Mouse (Mus musculus): ENCODE data around the gene Sec23b. TPM values are rescaled to one million over a fixed set of nuclear protein-coding genes. Genes with fewer than 3 reads are reported as not detected.
A peak's percentile ranks its signal among the peaks of the same experiment; 100 is the strongest.

The Sec23b gene
- polyA plus RNA-seq, 1 experiment from 2014 or later, result 75.2 TPM

DNA sequence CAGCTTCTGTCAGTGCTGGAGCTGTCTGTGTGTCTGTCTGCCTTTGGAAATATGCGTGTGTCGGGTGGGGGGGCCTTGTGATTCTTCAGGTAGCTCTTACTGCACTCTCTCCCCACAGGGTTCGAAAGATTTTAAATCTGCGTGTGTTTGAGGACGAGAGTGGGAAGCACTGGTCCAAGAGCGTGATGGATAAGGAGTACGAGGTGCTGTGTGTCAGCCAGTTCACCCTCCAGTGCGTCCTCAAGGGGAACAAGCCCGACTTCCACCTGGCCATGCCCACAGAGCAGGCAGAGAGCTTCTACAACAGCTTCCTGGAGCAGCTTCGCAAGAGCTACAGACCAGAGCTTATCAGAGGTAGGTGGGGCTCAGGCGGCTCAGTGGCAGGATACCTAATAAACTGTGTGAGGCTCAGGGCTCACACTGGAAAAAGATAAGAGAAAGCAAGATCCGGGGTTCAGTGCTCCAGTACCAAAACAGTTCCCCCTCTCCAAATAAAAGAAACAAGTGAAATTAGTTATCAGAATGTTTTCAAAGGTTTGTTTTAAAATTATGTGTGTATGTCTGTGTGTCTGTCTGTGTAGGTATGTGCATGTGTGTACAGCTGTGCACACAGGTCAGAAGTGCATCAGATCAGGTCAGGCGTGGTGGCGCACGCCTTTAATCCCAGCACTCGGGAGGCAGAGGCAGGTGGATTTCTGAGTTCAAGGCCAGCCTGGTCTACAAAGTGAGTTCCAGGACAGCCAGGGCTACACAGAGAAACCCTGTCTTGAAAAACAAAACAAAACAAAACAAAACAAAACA lies 61.2 kb downstream of the Sec23b start:
- Histone ChIP-seq H3K4me3 (no peak overlapping the region), H3K9me3 (0 out of 2 replicates have a peak, but pooled peaks cover 3% of the 10 kb centered on the region), H3K36me3 (no peaks in the 10 kb centered on the region), H3K27ac (replicated peaks) (no peak overlapping the region), H3K4me1 (replicated peaks) (no peaks in the 10 kb centered on the region), H3K9ac (no peak overlapping the region), H3K27me3 (no peaks in the 10 kb centered on the region), H3K4me2 (no peak overlapping the region)
- 92% methylated on average over 16 of the region's 16 CpGs for WGBS
- no peak for ATAC-seq (ENCODE audit: low read depth)

DNA sequence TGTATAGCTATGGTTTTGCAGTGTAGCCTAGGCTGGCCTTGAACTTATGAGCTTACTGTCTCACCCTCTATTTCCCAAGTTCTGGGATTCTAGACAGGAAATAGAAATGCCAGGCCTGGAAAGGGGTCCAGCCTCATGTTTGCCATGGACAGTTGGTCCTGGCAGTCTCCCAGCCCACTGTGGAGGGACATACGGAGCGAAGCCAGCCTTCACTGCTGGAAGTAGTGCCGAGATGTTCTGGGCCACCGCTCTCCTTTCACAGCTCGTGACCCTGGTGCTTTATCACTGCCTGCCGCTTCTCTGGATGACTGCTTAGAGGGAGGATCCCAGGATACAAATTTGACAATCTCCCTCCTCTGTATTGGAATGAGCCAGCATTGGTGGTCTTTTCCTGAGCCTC lies 65.5 kb downstream of the Sec23b start:
- ATAC-seq (ENCODE audit: low read depth), result no peak
- Histone ChIP-seq H3K9ac (no peak overlapping the region), H3K4me2 (no peak overlapping the region), H3K4me3 (no peak overlapping the region), H3K4me1 (replicated peaks) (no peaks in the 10 kb centered on the region), H3K36me3 (0 out of 2 replicates have a peak, but pooled peaks cover 9% of the 10 kb centered on the region), H3K27me3 (no peaks in the 10 kb centered on the region), H3K9me3 (no peaks in the 10 kb centered on the region), H3K27ac (replicated peaks) (no peak overlapping the region)
- WGBS, result 45% methylated on average over 6 of the region's 6 CpGs

DNA sequence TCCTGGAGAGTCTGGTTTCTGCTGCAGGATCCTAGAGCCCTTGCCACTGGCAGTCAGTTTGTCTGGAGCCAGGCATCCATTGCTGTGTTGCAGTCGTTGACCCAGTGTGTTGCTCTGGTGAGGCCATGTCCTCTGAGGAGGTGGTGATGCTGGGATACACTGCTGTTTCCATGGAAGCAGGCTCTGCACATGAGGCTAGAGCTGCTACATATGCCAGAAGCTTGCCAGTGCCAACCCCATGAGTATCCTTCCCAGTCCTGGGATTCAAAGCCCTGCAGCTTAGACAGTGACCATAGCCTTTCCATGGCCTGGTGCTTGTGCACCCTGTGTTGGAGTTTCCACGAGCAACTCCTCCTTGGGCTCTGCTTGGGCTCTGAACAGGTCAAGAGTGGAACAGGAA lies 77.5 kb downstream of the Sec23b start:
- 86% methylated on average over 2 of the region's 2 CpGs for WGBS
- Histone ChIP-seq H3K9ac (no peak overlapping the region), H3K27me3 (no peaks in the 10 kb centered on the region), H3K4me1 (replicated peaks) (peaks cover 19% of the 10 kb centered on the region), H3K4me3 (no peak overlapping the region), H3K4me2 (no peak overlapping the region), H3K9me3 (no peaks in the 10 kb centered on the region), H3K36me3 (peaks cover 8% of the 10 kb centered on the region; the same call in 1 of the 2 replicates), H3K27ac (replicated peaks) (0 out of 2 replicates have a peak overlapping the region, but pooled peaks have one; percentile 62)
- no peak for ATAC-seq (ENCODE audit: low read depth)

DNA sequence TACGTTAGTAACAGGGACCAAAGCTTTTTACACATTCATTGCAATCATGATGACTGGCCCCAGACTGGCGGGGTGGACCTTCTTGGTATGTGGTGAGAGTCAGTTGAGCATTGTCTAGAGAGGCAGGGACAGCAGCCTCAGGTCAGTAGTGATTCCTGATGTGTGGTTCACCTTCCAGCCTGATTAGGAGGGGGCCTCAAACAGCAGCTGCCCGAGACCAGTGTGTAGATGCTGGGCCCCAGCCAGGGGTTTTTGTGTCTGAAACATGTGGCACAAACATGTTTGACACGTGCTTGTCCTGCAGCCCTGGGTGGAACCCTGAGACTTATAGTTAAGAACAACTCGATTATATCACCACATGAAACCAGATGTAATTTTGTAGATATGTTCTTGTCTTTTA lies 78.2 kb downstream of the Sec23b start:
- Histone ChIP-seq H3K4me1 (replicated peaks) (peaks cover 19% of the 10 kb centered on the region), H3K9me3 (no peaks in the 10 kb centered on the region), H3K9ac (no peak overlapping the region), H3K4me2 (no peak overlapping the region), H3K36me3 (peaks cover 8% of the 10 kb centered on the region; the same call in 1 of the 2 replicates), H3K27ac (replicated peaks) (peak overlapping the region; percentile 62), H3K27me3 (no peaks in the 10 kb centered on the region), H3K4me3 (no peak overlapping the region)
- 77% methylated on average over 5 of the region's 5 CpGs for WGBS
- no peak for ATAC-seq (ENCODE audit: low read depth)

DNA sequence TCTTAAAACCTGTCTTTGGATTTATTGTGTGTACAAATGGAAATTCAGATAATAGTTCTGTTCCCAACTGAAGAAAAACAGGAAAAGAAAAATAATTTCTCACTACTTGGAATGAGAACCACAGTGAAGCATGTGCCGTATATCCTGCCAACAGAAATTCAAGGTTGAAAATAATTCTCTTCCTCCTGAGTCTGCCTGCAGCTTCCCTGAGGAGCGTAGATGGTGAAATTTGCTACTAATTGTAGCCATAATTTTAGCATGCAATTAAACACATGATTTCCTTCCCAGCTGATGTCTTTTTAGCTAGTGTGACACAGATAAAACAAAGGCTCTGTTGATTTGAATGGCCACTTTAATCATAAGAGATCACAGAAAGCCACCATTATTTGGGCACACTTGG lies 78.7 kb downstream of the Sec23b start:
- Histone ChIP-seq H3K4me3 (no peak overlapping the region), H3K4me1 (replicated peaks) (peaks cover 19% of the 10 kb centered on the region), H3K9ac (no peak overlapping the region), H3K27ac (replicated peaks) (peak overlapping the region; percentile 83), H3K9me3 (no peaks in the 10 kb centered on the region), H3K27me3 (no peaks in the 10 kb centered on the region), H3K36me3 (peaks cover 8% of the 10 kb centered on the region; the same call in 1 of the 2 replicates), H3K4me2 (no peak overlapping the region)
- peak; percentile 69 for ATAC-seq (ENCODE audit: low read depth)
- WGBS, result 32% methylated on average over 2 of the region's 2 CpGs

DNA sequence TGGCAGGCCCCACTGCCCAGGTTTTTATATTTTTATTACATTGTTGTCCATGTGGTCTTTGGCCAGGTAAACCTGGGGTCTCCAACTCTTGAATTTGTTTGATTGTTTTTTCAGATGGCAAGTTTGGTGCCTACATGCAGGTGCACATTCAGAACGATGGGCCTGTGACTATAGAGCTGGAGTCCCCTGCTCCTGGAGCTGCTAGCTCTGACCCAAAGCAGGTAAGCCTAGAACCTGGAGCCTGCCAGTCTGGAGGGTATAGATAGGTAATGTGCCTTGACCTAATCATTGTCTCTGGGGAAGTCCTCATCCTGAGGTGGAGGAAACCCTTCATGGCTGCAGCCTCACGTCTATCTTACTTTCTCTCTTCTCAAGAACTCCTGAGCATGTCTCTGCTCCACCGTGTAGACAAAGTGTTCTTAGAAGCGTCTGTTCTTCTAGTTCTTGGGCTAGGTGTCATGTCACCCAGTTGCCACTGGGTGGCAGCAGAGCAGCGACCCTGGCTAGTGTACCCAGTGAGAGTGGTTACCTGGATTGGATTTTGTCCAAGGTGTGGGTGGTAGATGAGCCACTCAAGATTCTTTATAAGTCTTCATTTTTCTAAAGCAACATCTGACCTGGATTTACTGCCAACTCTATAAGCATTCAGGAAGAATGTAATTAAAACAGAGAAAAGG lies 79.8 kb downstream of the Sec23b start:
- peaks cover 8% of the 10 kb centered on the region; the same call in 1 of the 2 replicates for H3K36me3 ChIP-seq
- no peaks in the 10 kb centered on the region for H3K9me3 ChIP-seq
- no peak overlapping the region for H3K9ac ChIP-seq
- no peak overlapping the region for H3K4me2 ChIP-seq
- H3K27ac ChIP-seq (replicated peaks), result peak overlapping the region; percentile 83
- WGBS, result 24% methylated on average over 5 of the region's 5 CpGs
- H3K4me1 ChIP-seq (replicated peaks), result peaks cover 19% of the 10 kb centered on the region
- no peaks in the 10 kb centered on the region for H3K27me3 ChIP-seq
- H3K4me3 ChIP-seq, result no peak overlapping the region
- ATAC-seq (ENCODE audit: low read depth), result peak; percentile 74

DNA sequence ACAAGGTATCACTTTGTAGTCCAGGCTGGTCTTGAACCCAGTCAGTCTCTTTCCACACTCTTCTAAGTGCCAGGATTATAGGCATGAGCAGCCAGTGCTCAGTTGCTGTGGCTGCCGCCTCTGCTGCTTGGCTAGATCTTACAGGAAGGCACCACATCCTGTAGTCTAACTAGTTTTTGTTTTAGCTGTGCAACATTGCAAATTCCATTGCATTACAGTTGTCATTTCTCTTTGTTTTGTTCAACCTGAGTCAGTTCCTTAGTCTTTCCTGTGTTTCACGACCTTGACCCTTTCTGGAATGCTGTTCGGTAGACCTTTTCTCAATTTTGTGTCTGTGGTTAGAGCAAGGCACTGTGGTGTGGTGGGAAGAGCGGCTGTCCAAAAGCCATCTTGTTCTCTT lies 81.2 kb downstream of the Sec23b start:
- H3K4me2 ChIP-seq, result no peak overlapping the region
- WGBS, result 95% methylated on average over 4 of the region's 4 CpGs
- H3K27me3 ChIP-seq, result no peaks in the 10 kb centered on the region
- H3K36me3 ChIP-seq, result peaks cover 7% of the 10 kb centered on the region; the same call in 1 of the 2 replicates
- H3K9ac ChIP-seq, result no peak overlapping the region
- H3K9me3 ChIP-seq, result no peaks in the 10 kb centered on the region
- no peak for ATAC-seq (ENCODE audit: low read depth)
- H3K27ac ChIP-seq (replicated peaks), result no peak overlapping the region
- peaks cover 19% of the 10 kb centered on the region for H3K4me1 ChIP-seq (replicated peaks)
- H3K4me3 ChIP-seq, result no peak overlapping the region

DNA sequence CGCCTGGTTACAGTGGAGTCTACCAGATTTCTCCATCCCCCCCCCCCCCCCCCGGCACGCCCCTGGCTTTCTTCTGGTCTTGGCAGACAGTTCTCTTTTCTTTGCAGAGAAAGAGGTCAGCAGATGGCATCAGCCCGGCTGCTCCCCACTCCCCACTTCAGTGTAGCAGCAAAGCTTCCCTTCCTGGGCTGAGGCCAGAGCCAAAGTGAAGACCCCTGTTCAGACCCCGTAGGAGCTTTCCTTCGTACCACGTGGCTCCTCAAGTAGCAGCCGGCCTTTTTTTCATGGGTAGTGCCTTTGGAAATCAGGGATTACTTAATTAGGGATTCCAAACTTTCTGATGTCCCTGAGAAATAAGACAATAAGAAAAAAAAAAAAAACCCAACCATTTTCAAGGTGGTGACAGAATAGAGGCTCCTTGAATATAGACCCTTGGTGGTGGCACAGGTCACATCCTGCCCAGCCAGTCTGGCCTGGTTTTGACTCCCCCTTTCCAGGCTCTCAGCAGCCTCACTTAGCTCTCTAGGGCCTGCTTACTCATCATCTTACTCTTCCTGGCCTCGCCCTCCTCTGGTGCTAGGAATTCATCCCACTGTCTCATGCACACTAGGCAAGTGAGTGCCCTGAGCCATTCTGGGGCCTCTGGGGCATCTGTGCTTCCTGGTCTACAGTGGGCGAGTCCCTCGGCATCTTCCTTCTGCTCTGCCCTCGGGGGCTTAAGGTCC lies 81.8 kb downstream of the Sec23b start:
- 73% methylated on average over 12 of the region's 12 CpGs for WGBS
- no peak for ATAC-seq (ENCODE audit: low read depth)
- peaks cover under 1% of the 10 kb centered on the region; the same call in 1 of the 2 replicates for H3K36me3 ChIP-seq
- no peak overlapping the region for H3K4me3 ChIP-seq
- no peaks in the 10 kb centered on the region for H3K9me3 ChIP-seq
- H3K27ac ChIP-seq (replicated peaks), result no peak overlapping the region
- H3K9ac ChIP-seq, result no peak overlapping the region
- H3K4me1 ChIP-seq (replicated peaks), result peaks cover 19% of the 10 kb centered on the region
- no peaks in the 10 kb centered on the region for H3K27me3 ChIP-seq
- H3K4me2 ChIP-seq, result no peak overlapping the region

DNA sequence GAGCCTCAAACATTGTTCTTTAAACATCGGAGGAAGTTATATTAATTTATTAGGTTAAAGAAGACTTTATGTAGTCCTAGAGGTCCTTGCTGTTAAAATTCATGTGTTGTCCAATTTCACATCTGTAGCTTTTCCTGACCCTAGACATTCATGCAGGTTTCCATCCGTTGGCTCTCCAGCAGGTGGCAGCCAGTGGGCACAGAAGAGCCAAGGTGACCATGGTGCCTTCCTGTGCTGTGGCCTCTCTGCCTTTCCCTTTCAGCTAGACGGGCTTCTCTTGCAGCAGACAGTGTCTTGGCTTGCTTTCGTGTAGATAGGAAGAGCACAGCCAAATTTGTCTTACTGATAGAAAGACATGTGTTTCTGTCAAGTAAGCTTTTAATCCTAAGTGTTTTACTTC lies 82.7 kb downstream of the Sec23b start:
- H3K27me3 ChIP-seq, result no peaks in the 10 kb centered on the region
- no peak overlapping the region for H3K4me3 ChIP-seq
- no peak for ATAC-seq (ENCODE audit: low read depth)
- H3K9me3 ChIP-seq, result no peaks in the 10 kb centered on the region
- no peak overlapping the region for H3K27ac ChIP-seq (replicated peaks)
- H3K4me2 ChIP-seq, result no peak overlapping the region
- no peaks in the 10 kb centered on the region for H3K36me3 ChIP-seq
- H3K4me1 ChIP-seq (replicated peaks), result peaks cover 18% of the 10 kb centered on the region
- WGBS, result 69% methylated on average over 4 of the region's 4 CpGs
- H3K9ac ChIP-seq, result no peak overlapping the region

DNA sequence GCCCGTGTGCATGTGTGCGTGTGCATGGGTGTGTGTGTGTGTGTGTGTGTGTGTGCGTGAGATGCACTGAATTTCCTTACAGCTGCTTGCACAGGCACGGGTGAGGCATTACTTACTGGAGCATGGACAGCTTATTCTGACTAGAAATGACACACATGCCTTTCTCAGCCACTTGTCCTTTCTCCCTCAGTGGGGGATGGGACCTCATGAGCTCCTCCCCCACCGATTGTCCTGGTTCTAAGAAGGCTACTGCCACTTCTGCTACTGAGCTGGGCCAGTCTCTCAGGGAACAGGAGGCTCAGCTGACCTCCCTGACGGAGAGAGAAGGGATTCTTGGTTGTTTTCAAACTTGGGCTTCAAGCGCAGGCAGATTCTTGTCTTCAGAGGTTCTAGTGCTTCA lies 84.1 kb downstream of the Sec23b start:
- H3K27ac ChIP-seq (replicated peaks), result no peak overlapping the region
- H3K27me3 ChIP-seq, result no peaks in the 10 kb centered on the region
- no peaks in the 10 kb centered on the region for H3K36me3 ChIP-seq
- WGBS, result 70% methylated on average over 7 of the region's 7 CpGs
- no peak overlapping the region for H3K4me2 ChIP-seq
- H3K4me3 ChIP-seq, result no peak overlapping the region
- no peaks in the 10 kb centered on the region for H3K9me3 ChIP-seq
- no peak overlapping the region for H3K9ac ChIP-seq
- H3K4me1 ChIP-seq (replicated peaks), result peaks cover 6% of the 10 kb centered on the region; the same call in 1 of the 2 replicates
- no peak for ATAC-seq (ENCODE audit: low read depth)

Measured in neural tube, embryonic 13.5 days (tissue).